Mouse (Mus musculus) C2C12 (cell line): ENCODE data around the gene Dcaf5.

Experiments
- CTCF ChIP-seq: IDR thresholded peaks from one replicate; pipeline ENCODE4 v1.5.1; 2011; ENCODE audit not compliant: control insufficient read depth, insufficient read depth, insufficient read length
- MAX ChIP-seq: IDR thresholded peaks from one replicate; pipeline ENCODE4 v1.6.1; 2011; ENCODE audit warnings: mild to moderate bottlenecking, control low read depth
- MYOD1 ChIP-seq: IDR thresholded peaks from one replicate; pipeline ENCODE4 v1.6.1; 2011; ENCODE audit warnings: low read depth; ENCODE audit not compliant: control insufficient read depth, insufficient read length

- TF ChIP-seq MYOD1, result no peak
- no peak for TF ChIP-seq CTCF
- no peak for TF ChIP-seq MAX
Measured at GRCm38 (mm10) chr12:80331634-80332033, 104.8 kb downstream of the Dcaf5 start.
